Mouse (Mus musculus) midbrain, embryonic 15.5 days (tissue): Measurements from ENCODE around the gene Ctdsp1. TPM values are rescaled to one million over a fixed set of nuclear protein-coding genes. Genes with fewer than 3 reads are reported as not detected.
"Not testable (repeated sequence)": the region's sequence is repeated elsewhere in the genome, so short reads cannot be mapped to it uniquely, and the experiment has no call there.

Source experiments
- ATAC-seq: fragments of 200-750 bp; cut with Nextera tagmentation; replicated peaks from 2 replicates; pipeline ENCODE4 v1.8.0; 2017; ENCODE audit warnings: moderate TSS enrichment
- H3K27ac ChIP-seq: fragments of 300-500 bp; sonication (generic); 2 replicates; pipeline ENCODE4 v1.5.1; 2015; ENCODE audit warnings: mild to moderate bottlenecking, inconsistent platforms
- H3K27me3 ChIP-seq: fragments of 300-500 bp; sonication (generic); replicated peaks from 2 replicates; pipeline ENCODE4 v1.6.1; 2015; ENCODE audit warnings: inconsistent platforms
- H3K36me3 ChIP-seq: fragments of 300-500 bp; sonication (generic); replicated peaks from 2 replicates; pipeline ENCODE4 v1.6.1; 2015; ENCODE audit warnings: inconsistent platforms
- H3K4me1 ChIP-seq: fragments of 300-500 bp; sonication (generic); 2 replicates; pipeline ENCODE4 v1.6.1; 2015; ENCODE audit warnings: inconsistent platforms
- H3K4me2 ChIP-seq: fragments of 300-500 bp; sonication (generic); 2 replicates; pipeline ENCODE4 v1.6.1; 2015; ENCODE audit warnings: inconsistent platforms, mild to moderate bottlenecking, moderate library complexity
- H3K4me3 ChIP-seq: fragments of 300-500 bp; sonication (generic); 2 replicates; pipeline ENCODE4 v1.5.1; 2015; ENCODE audit warnings: mild to moderate bottlenecking, inconsistent platforms
- H3K9ac ChIP-seq: fragments of 300-500 bp; sonication (generic); 2 replicates; pipeline ENCODE4 v1.6.1; 2015; ENCODE audit warnings: mild to moderate bottlenecking, inconsistent platforms
- H3K9me3 ChIP-seq: fragments of 300-500 bp; sonication (generic); 2 replicates; pipeline ENCODE4 v1.6.1; 2016; ENCODE audit warnings: inconsistent platforms
- WGBS: fragments of 180-500 bp; shearing (Covaris S2); methylation state at CpG from one replicate; pipeline ENCODE4 v1.1.7; 2015; ENCODE audit warnings: mixed read lengths; 5-methylcytosine and 5-hydroxymethylcytosine counted together
- polyA plus RNA-seq: library from polyadenylated mRNA; unstranded; fragments of >200 nt; fragmentation: Nextera tagmentation; extraction: Ambion mirVana; gene quantifications from 2 replicates; pipeline ENCODE4 v1.2.1, GENCODE M21; 2015

Ctdsp1 gene
- polyA plus RNA-seq, 1 experiment from 2014 or later = 14.3 TPM

GRCm38 (mm10) chr1:74392446-74392994, 1.2 kb downstream of the Ctdsp1 start:
- peak overlapping the region; percentile 95 for H3K4me3 ChIP-seq
- peak overlapping the region; percentile 74 for H3K9ac ChIP-seq
- peak; percentile 38 for ATAC-seq
- H3K36me3 ChIP-seq = 0 out of 2 replicates have a peak, but pooled peaks cover 4% of the 10 kb centered on the region
- peaks cover 28% of the 10 kb centered on the region for H3K4me1 ChIP-seq
- H3K9me3 ChIP-seq = no peaks in the 10 kb centered on the region
- peaks cover 14% of the 10 kb centered on the region for H3K27me3 ChIP-seq
- peak overlapping the region; percentile 96 for H3K4me2 ChIP-seq
- WGBS = 3% methylated on average over 16 of the region's 16 CpGs
- H3K27ac ChIP-seq = peak overlapping the region; percentile 80; the same call in 1 of the 2 replicates

GRCm38 (mm10) chr1:74393010-74393409, 1.7 kb downstream of the Ctdsp1 start:
- Histone ChIP-seq H3K27ac (no peak overlapping the region), H3K36me3 (0 out of 2 replicates have a peak, but pooled peaks cover 4% of the 10 kb centered on the region), H3K9me3 (no peaks in the 10 kb centered on the region), H3K4me1 (peaks cover 31% of the 10 kb centered on the region), H3K4me3 (peak overlapping the region; percentile 95), H3K9ac (no peak overlapping the region; the same call in 1 of the 2 replicates), H3K4me2 (peak overlapping the region; percentile 96), H3K27me3 (peaks cover 14% of the 10 kb centered on the region)
- WGBS = 39% methylated on average over 7 of the region's 7 CpGs
- no peak for ATAC-seq

GRCm38 (mm10) chr1:74393697-74394096, 2.4 kb downstream of the Ctdsp1 start:
- peaks cover 10% of the 10 kb centered on the region for H3K27me3 ChIP-seq
- ATAC-seq = no peak
- 92% methylated on average over 9 of the region's 9 CpGs for WGBS
- H3K36me3 ChIP-seq = 0 out of 2 replicates have a peak, but pooled peaks cover 4% of the 10 kb centered on the region
- H3K4me2 ChIP-seq = no peak overlapping the region
- H3K27ac ChIP-seq = no peak overlapping the region
- H3K4me3 ChIP-seq = no peak overlapping the region
- no peak overlapping the region for H3K9ac ChIP-seq
- H3K4me1 ChIP-seq = peaks cover 31% of the 10 kb centered on the region
- no peaks in the 10 kb centered on the region for H3K9me3 ChIP-seq

- Histone ChIP-seq H3K27me3 (peaks cover 8% of the 10 kb centered on the region), H3K36me3 (0 out of 2 replicates have a peak, but pooled peaks cover 4% of the 10 kb centered on the region), H3K9me3 (no peaks in the 10 kb centered on the region), H3K9ac (no peak overlapping the region), H3K4me2 (no peak overlapping the region), H3K4me3 (no peak overlapping the region), H3K27ac (no peak overlapping the region), H3K4me1 (peaks cover 31% of the 10 kb centered on the region)
- WGBS = 95% methylated on average over 9 of the region's 9 CpGs
- no peak for ATAC-seq
These were observed 3.0 kb downstream of the Ctdsp1 start for GRCm38 (mm10) chr1:74394311-74394710.

- ATAC-seq = no peak
- Histone ChIP-seq H3K9ac (no peak overlapping the region), H3K27ac (no peak overlapping the region), H3K4me2 (no peak overlapping the region), H3K36me3 (0 out of 2 replicates have a peak, but pooled peaks cover 4% of the 10 kb centered on the region), H3K9me3 (no peaks in the 10 kb centered on the region), H3K4me1 (peaks cover 31% of the 10 kb centered on the region), H3K27me3 (peaks cover 3% of the 10 kb centered on the region), H3K4me3 (no peak overlapping the region)
- WGBS = 91% methylated on average over 15 of the region's 15 CpGs
These were observed 3.5 kb downstream of the Ctdsp1 start for GRCm38 (mm10) chr1:74394858-74395257.

GRCm38 (mm10) chr1:74395290-74395689, 4.0 kb downstream of the Ctdsp1 start:
- ATAC-seq = no peak
- H3K4me2 ChIP-seq = no peak overlapping the region
- peaks cover 27% of the 10 kb centered on the region for H3K4me1 ChIP-seq
- 0 out of 2 replicates have a peak, but pooled peaks cover 4% of the 10 kb centered on the region for H3K36me3 ChIP-seq
- 87% methylated on average over 13 of the region's 13 CpGs for WGBS
- no peak overlapping the region for H3K4me3 ChIP-seq
- no peak overlapping the region for H3K27ac ChIP-seq
- H3K27me3 ChIP-seq = peaks cover 3% of the 10 kb centered on the region; the same call in 1 of the 2 replicates
- no peak overlapping the region for H3K9ac ChIP-seq
- H3K9me3 ChIP-seq = no peaks in the 10 kb centered on the region

- peaks cover 22% of the 10 kb centered on the region for H3K4me1 ChIP-seq
- not testable (repeated sequence) for ATAC-seq, H3K36me3 ChIP-seq, H3K9ac ChIP-seq, H3K27me3 ChIP-seq, H3K9me3 ChIP-seq
- 10% methylated on average over 12 of the region's 12 CpGs for WGBS
- 0 out of 2 replicates have a peak overlapping the region, but pooled peaks have one; percentile 65 for H3K27ac ChIP-seq
- peak overlapping the region; percentile 52 for H3K4me3 ChIP-seq
- peak overlapping the region; percentile 92 for H3K4me2 ChIP-seq
These were observed 5.3 kb downstream of the Ctdsp1 start for GRCm38 (mm10) chr1:74396456-74397222.

GRCm38 (mm10) chr1:74397268-74397918, 6.1 kb downstream of the Ctdsp1 start:
- H3K9me3 ChIP-seq = no peaks in the 10 kb centered on the region
- H3K4me1 ChIP-seq = peaks cover 18% of the 10 kb centered on the region
- H3K4me3 ChIP-seq = peak overlapping the region; percentile 52
- under 1% methylated on average over 40 of the region's 41 CpGs for WGBS
- H3K27me3 ChIP-seq = no peaks in the 10 kb centered on the region
- peak overlapping the region; percentile 41 for H3K9ac ChIP-seq
- H3K36me3 ChIP-seq = 0 out of 2 replicates have a peak, but pooled peaks cover 4% of the 10 kb centered on the region
- H3K4me2 ChIP-seq = peak overlapping the region; percentile 92
- peak overlapping the region; percentile 65 for H3K27ac ChIP-seq
- ATAC-seq = peak; percentile 85

- Histone ChIP-seq H3K36me3 (0 out of 2 replicates have a peak, but pooled peaks cover 4% of the 10 kb centered on the region), H3K27ac (peak overlapping the region; percentile 65; the same call in 1 of the 2 replicates), H3K4me2 (peak overlapping the region; percentile 92), H3K4me1 (peaks cover 12% of the 10 kb centered on the region), H3K9ac (peak overlapping the region; percentile 41), H3K9me3 (no peaks in the 10 kb centered on the region), H3K27me3 (no peaks in the 10 kb centered on the region), H3K4me3 (peak overlapping the region; percentile 52)
- ATAC-seq = no peak; the same call in none of the 2 replicates
- WGBS = 2% methylated on average over 11 of the region's 11 CpGs
These were observed 6.7 kb downstream of the Ctdsp1 start for GRCm38 (mm10) chr1:74397919-74398451.

- no peak overlapping the region for H3K27ac ChIP-seq
- H3K36me3 ChIP-seq = no peaks in the 10 kb centered on the region
- H3K4me3 ChIP-seq = no peak overlapping the region
- no peaks in the 10 kb centered on the region for H3K27me3 ChIP-seq
- 89% methylated on average over 3 of the region's 3 CpGs for WGBS
- H3K4me1 ChIP-seq = peaks cover 7% of the 10 kb centered on the region; the same call in 1 of the 2 replicates
- H3K9me3 ChIP-seq = no peaks in the 10 kb centered on the region
- H3K4me2 ChIP-seq = no peak overlapping the region
- ATAC-seq = no peak
- no peak overlapping the region for H3K9ac ChIP-seq
These were observed 9.2 kb downstream of the Ctdsp1 start for GRCm38 (mm10) chr1:74400531-74400930.

GRCm38 (mm10) chr1:74401015-74401702, 9.8 kb downstream of the Ctdsp1 start:
- Histone ChIP-seq H3K36me3 (no peaks in the 10 kb centered on the region), H3K9ac (no peak overlapping the region), H3K9me3 (no peaks in the 10 kb centered on the region), H3K27ac (no peak overlapping the region), H3K27me3 (no peaks in the 10 kb centered on the region), H3K4me1 (peaks cover 7% of the 10 kb centered on the region; the same call in 1 of the 2 replicates), H3K4me3 (no peak overlapping the region), H3K4me2 (no peak overlapping the region)
- no peak for ATAC-seq
- WGBS = 52% methylated on average over 16 of the region's 16 CpGs
